In genomic region chr7:82173540-82173939, GRCm38 (mm10) we compare ENCODE assay signal across 9 mouse cellular contexts. TPM values are rescaled to one million over a fixed set of nuclear protein-coding genes. Genes with fewer than 3 reads are reported as not detected.
DNase-seq lines count a peak whose midpoint lies in the region; ATAC-seq lines count a peak whose summit lies in the region.
"Had no signal": no experiment of that assay in that cellular context is flagged by ENCODE, and none has a peak within 500 bp of the region (broad histone marks: within the 10 kb centered on the region; RNA-seq: fewer than 3 reads in every experiment).

Gene Sh3gl3 (plus strand): TSS chr7:82173840.

- peak within 1 kb of the TSS; percentile 68 for H3K9ac ChIP-seq in kidney, embryonic 15.5 days
- H3K9ac ChIP-seq in embryonic facial prominence, embryonic 13.5 days = peak within 1 kb of the TSS; percentile 77
- H3K9ac ChIP-seq in intestine, embryonic 15.5 days = peak within 1 kb of the TSS; percentile 48
- peak within 1 kb of the TSS; percentile 71 for H3K9ac ChIP-seq in midbrain, embryonic 12.5 days (replicated peaks)

- no peak for DNase-seq in kidney, postnatal 36 days
- no peak for DNase-seq in adrenal gland, postnatal 25 days
- no peak for DNase-seq in spleen, postnatal 10 days (ENCODE audit: low spot score in 2 of 2)
- DNase-seq in thymus, postnatal 10 days (ENCODE audit: low spot score in 2 of 2) = no peak

- WGBS in kidney, embryonic 15.5 days = 90% methylated on average over 3 of the region's 3 CpGs
- 83% methylated on average over 3 of the region's 3 CpGs for WGBS in embryonic facial prominence, embryonic 13.5 days
- 76% methylated on average over 3 of the region's 3 CpGs for WGBS in intestine, embryonic 15.5 days
- 95% methylated on average over 3 of the region's 3 CpGs for WGBS in midbrain, embryonic 12.5 days

- peak within 1 kb of the TSS; percentile 99 for H3K4me2 ChIP-seq in kidney, embryonic 15.5 days
- peak within 1 kb of the TSS; percentile 89 for H3K4me2 ChIP-seq in embryonic facial prominence, embryonic 13.5 days
- peak within 1 kb of the TSS; percentile 97 for H3K4me2 ChIP-seq in intestine, embryonic 15.5 days (replicated peaks)
- H3K4me2 ChIP-seq in midbrain, embryonic 12.5 days (replicated peaks) = peak within 1 kb of the TSS; percentile 91

- H3K27ac ChIP-seq in kidney, embryonic 15.5 days = no peak within 1 kb of the TSS
- H3K27ac ChIP-seq in embryonic facial prominence, embryonic 13.5 days = peak within 1 kb of the TSS; percentile 33
- H3K27ac ChIP-seq in intestine, embryonic 15.5 days = no peak within 1 kb of the TSS
- H3K27ac ChIP-seq in midbrain, embryonic 12.5 days (replicated peaks) = peak within 1 kb of the TSS; percentile 68

- H3K27me3 ChIP-seq in kidney, embryonic 15.5 days = peaks cover 12% of the 10 kb centered on the region; the same call in 1 of the 2 replicates
- 0 out of 2 replicates have a peak, but pooled peaks cover 5% of the 10 kb centered on the region for H3K27me3 ChIP-seq in embryonic facial prominence, embryonic 13.5 days
- no peaks in the 10 kb centered on the region for H3K27me3 ChIP-seq in intestine, embryonic 15.5 days (replicated peaks)
- H3K27me3 ChIP-seq in midbrain, embryonic 12.5 days = peaks cover 17% of the 10 kb centered on the region
- H3K27me3 ChIP-seq: Patski had no signal

- ATAC-seq in kidney, embryonic 15.5 days (replicated peaks; ENCODE audit: low FRiP score) = no peak
- ATAC-seq in embryonic facial prominence, embryonic 13.5 days (ENCODE audit: insufficient number of reproducible peaks, insufficient read depth, low FRiP score, low TSS enrichment, low read depth) = no peak
- ATAC-seq in intestine, embryonic 15.5 days = no peak
- no peak for ATAC-seq in midbrain, embryonic 12.5 days (ENCODE audit: low FRiP score, low read depth)
- ATAC-seq: Patski had no signal

- H3K4me1 ChIP-seq in kidney, embryonic 15.5 days = peaks cover 16% of the 10 kb centered on the region
- H3K4me1 ChIP-seq in embryonic facial prominence, embryonic 13.5 days = peaks cover 32% of the 10 kb centered on the region
- H3K4me1 ChIP-seq in intestine, embryonic 15.5 days (replicated peaks) = peaks cover 9% of the 10 kb centered on the region
- H3K4me1 ChIP-seq in midbrain, embryonic 12.5 days = peaks cover 6% of the 10 kb centered on the region

- peak within 1 kb of the TSS; percentile 80 for H3K4me3 ChIP-seq in kidney, embryonic 15.5 days (replicated peaks)
- peak within 1 kb of the TSS; percentile 72 for H3K4me3 ChIP-seq in embryonic facial prominence, embryonic 13.5 days
- H3K4me3 ChIP-seq in intestine, embryonic 15.5 days (replicated peaks) = peak within 1 kb of the TSS; percentile 69
- peak within 1 kb of the TSS; percentile 68 for H3K4me3 ChIP-seq in midbrain, embryonic 12.5 days

- no peaks in the 10 kb centered on the region for H3K36me3 ChIP-seq in kidney, embryonic 15.5 days
- no peaks in the 10 kb centered on the region for H3K36me3 ChIP-seq in embryonic facial prominence, embryonic 13.5 days
- no peaks in the 10 kb centered on the region for H3K36me3 ChIP-seq in intestine, embryonic 15.5 days
- no peaks in the 10 kb centered on the region for H3K36me3 ChIP-seq in midbrain, embryonic 12.5 days

- no peaks in the 10 kb centered on the region for H3K9me3 ChIP-seq in kidney, embryonic 15.5 days (replicated peaks)
- H3K9me3 ChIP-seq in embryonic facial prominence, embryonic 13.5 days = no peaks in the 10 kb centered on the region
- H3K9me3 ChIP-seq in intestine, embryonic 15.5 days = no peaks in the 10 kb centered on the region
- H3K9me3 ChIP-seq in midbrain, embryonic 12.5 days = no peaks in the 10 kb centered on the region; the same call in 1 of the 2 replicates

RNA-seq across cellular contexts. Expression of gene Sh3gl3, which starts in this region (rescaled TPM):
- 11.6 and 13.7 TPM in 2 replicates for polyA plus RNA-seq in kidney, embryonic 15.5 days (2015; fragmentation: Nextera tagmentation; extraction: Ambion mirVana)
- polyA plus RNA-seq in embryonic facial prominence, embryonic 13.5 days (2015; fragmentation: Nextera tagmentation; extraction: Ambion mirVana) = 28.7 and 31.3 TPM in 2 replicates
- 12.0 and 14.3 TPM in 2 replicates for polyA plus RNA-seq in intestine, embryonic 15.5 days (2015; fragmentation: Nextera tagmentation; extraction: Ambion mirVana)
- polyA plus RNA-seq in midbrain, embryonic 12.5 days (2016; fragmentation: Nextera tagmentation; extraction: Ambion mirVana) = 24.4 and 26.5 TPM in 2 replicates
- 6.7 and 8.9 TPM in 2 replicates for total RNA-seq in adrenal gland, postnatal 25 days (2021)

Comparison
In these comparisons a context has a peak if more than half of its experiments do, and no peak if none do; other contexts are left out.
1. H3K27ac ChIP-seq: peak in embryonic facial prominence, embryonic 13.5 days (single experiment) and midbrain, embryonic 12.5 days (single experiment); none in kidney, embryonic 15.5 days (single experiment) and intestine, embryonic 15.5 days (single experiment).
2. Peak in every context shown above with its lines, with median percentiles within 50 percentile points of each other: H3K4me2 ChIP-seq, H3K4me3 ChIP-seq and H3K9ac ChIP-seq.